Mouse (Mus musculus): ENCODE data around the gene Hrg.

DNA sequence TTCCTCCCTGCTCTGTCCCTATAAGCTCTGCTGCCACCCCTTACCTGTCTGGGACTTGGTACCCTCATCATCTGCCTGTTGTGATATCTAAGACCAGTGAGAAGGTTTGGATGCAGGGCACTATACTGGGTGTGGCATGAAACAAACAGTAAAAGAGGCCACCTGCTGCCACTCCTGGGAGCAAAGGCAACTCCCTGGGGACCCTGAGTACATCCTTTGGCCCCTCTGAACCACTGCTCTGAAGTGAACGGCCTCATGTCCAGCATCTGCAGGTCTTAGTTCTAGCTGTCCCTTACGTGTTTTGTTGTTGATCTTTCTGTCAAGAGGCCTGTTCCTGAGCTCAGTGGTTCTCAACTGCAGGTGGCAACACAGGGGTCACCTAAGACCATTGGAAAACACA is 12.3 kb upstream of the Hrg start:
- TF ChIP-seq CTCF (IDR thresholded peaks at IDR 0.05; ENCODE audit: borderline replicate concordance, control insufficient read depth, extremely low read depth, insufficient read depth, low read length, poor library complexity) (no peak), POLR2A (IDR thresholded peaks at IDR 0.05; ENCODE audit: control insufficient read depth, extremely low read depth, insufficient read depth, low read length, poor library complexity) (no peak)

Measured in thymus, adult 2 months (tissue).